Mouse (Mus musculus) brain, embryonic 14.5 days (tissue): ENCODE results near the gene Ifih1.
A peak's percentile ranks its signal among the peaks of the same experiment; 100 is the strongest.

ENCODE experiments used
- CTCF ChIP-seq: fragments of 200-500 bp; IDR thresholded peaks from 2 replicates; pipeline ENCODE4 v1.5.1; 2012; ENCODE audit warnings: inconsistent platforms, mild to moderate bottlenecking, moderate library complexity, borderline replicate concordance; ENCODE audit not compliant: insufficient read depth, insufficient read length; ENCODE audit errors: extremely low read depth
- POLR2A ChIP-seq: fragments of 200-500 bp; IDR thresholded peaks from 2 replicates; pipeline ENCODE4 v1.6.1; 2012; ENCODE audit warnings: mild to moderate bottlenecking, inconsistent platforms, borderline replicate concordance; ENCODE audit not compliant: poor library complexity, insufficient read depth, insufficient read length, severe bottlenecking; ENCODE audit errors: extremely low read depth

DNA sequence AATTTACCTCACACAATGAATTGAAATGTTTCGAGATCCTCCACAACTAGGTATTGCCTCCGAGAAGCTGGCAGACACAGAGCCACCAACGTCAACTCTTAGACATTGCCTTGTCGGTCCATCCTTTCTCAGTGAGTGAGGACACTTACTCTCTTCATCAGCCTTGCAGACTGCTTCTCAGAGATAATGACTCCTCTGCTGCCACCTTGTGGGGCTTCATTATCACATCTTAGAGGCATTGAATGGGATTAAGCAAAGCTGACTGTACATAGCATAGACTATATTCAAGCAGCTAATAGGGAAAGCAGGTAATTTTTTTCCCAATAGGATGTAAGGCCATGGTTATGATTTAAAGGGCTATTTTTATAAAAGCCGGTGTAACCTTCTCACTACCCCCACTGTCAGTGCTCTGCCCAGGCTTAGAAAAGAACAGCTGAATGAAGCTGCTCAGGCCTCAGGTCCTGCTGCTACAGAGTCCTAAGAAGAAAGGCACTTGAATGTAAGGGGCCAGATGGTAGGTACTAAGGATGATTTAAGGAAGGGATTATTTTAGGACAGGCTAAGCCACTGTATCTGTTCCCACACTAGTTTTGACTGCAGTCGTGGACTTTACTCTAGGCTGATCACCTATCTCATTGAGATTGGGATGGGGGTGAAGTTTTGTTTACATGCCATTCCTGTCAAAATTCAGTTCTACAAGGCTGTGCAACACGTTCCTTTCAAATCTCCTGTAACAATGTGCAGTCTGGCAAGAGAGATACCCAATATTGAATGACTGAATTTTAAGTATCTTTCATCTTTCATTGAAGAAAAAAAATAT, 8.7 kb upstream of the Ifih1 start:
- TF ChIP-seq CTCF (peak; percentile 60; the same call in 1 of the 2 replicates), POLR2A (no peak)
